Mouse (Mus musculus): ENCODE data around the gene Mtg2. TPM values are rescaled to one million over a fixed set of nuclear protein-coding genes. Genes with fewer than 3 reads are reported as not detected.

The Mtg2 gene
- total and polyA plus RNA-seq, 3 experiments, result 23.5 to 24.7 (median 24.1) TPM

DNA sequence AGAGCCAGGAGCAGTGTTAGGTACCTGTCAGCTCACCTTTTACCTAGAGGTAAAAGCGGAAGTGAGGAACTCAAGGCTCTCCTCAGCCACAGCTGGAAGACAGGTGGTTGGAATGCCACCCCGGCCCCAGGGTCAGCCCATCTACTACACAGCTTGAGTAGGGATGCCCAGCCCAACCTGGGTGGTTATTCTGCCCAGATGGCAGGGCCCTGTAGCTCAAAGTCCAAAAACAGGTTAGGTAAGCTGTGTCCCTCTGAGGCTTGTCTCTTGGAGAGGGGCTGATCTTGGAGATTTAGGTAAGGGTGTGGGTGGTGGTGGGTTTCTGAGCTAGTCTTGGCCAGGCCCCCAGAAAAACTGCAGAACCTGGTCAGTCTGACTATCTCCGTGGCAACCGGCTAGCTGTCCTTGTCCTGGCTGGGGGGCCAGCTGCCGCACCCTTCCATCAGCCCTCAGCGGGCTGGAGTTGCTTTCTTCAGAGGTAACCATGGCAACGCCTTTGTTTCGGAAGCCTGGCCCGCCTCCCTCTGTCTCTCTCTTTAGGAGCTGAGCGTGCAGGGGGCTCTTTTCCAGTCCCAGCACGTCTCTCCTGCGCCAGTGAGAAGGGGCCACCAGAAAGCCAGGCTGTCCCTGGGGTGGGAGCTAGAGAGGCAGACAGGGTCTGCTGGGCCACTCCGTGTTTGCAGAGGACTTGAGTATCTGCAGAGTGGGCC, 47.3 kb downstream of the Mtg2 start:
- H3K36me3 ChIP-seq (replicated peaks in 1 of 2; ENCODE audit: control insufficient read depth in 1 of 2, insufficient read depth in 1 of 2, low read length in 1 of 2), result peaks cover 0 to 3% of the 10 kb centered on the region in 2 experiments
- H3K9me3 ChIP-seq (replicated peaks; ENCODE audit: low read length), result no peaks in the 10 kb centered on the region
- H3K4me2 ChIP-seq (ENCODE audit: insufficient read depth, low read depth, poor library complexity, severe bottlenecking), result no peak overlapping the region
- DNase-seq (ENCODE audit: extremely low read depth), result no peak
- no peak overlapping the region for H3K27ac ChIP-seq (ENCODE audit: insufficient read depth, low read depth)
- peaks cover 55% of the 10 kb centered on the region for H3K27me3 ChIP-seq (replicated peaks)
- no peak overlapping the region for H3K9ac ChIP-seq (ENCODE audit: insufficient read depth, low read depth)
- dilution Hi-C loops (cut with MboI; ENCODE audit: extremely low pct_ligation_motif_present, extremely low pct_unique_long_range_greater_than_20kb, low sequenced_read_pairs), result no loop called here
- TF ChIP-seq POLR2AphosphoS2 (IDR thresholded peaks at IDR 0.05; ENCODE audit: low read depth, low read length), result no peak
- TF ChIP-seq RAD21 (IDR thresholded peaks at IDR 0.05; ENCODE audit: low read depth, low read length), result no peak
- no peak for TF ChIP-seq UBTF (IDR thresholded peaks at IDR 0.05; ENCODE audit: low read depth, low read length)
- no peak for TF ChIP-seq NRF1 (IDR thresholded peaks at IDR 0.05; ENCODE audit: low read depth, low read length)
- no peak for TF ChIP-seq IRF4 (IDR thresholded peaks at IDR 0.05; ENCODE audit: low read depth, low read length)
- no peak for TF ChIP-seq JUN (IDR thresholded peaks at IDR 0.05; ENCODE audit: insufficient read depth, low read depth, low read length)
- TF ChIP-seq ZC3H11A (IDR thresholded peaks at IDR 0.05; ENCODE audit: low read depth, low read length), result no peak
- peaks cover 14 to 28% of the 10 kb centered on the region in 2 experiments for H3K4me1 ChIP-seq (ENCODE audit: control insufficient read depth in 1 of 2, insufficient read depth in 2 of 2)
- in situ Hi-C loops (cut with MboI; ENCODE audit: low pct_ligation_motif_present, low pct_unique_long_range_greater_than_20kb, low sequenced_read_pairs), result no loop called here
- no peak overlapping the region for H3K4me3 ChIP-seq (replicated peaks in 1 of 3; ENCODE audit: low read depth in 2 of 3, low read length in 2 of 3, poor library complexity in 1 of 3)
- no peaks in the 10 kb centered on the region; the same call in 1 of the 2 replicates for H3K79me2 ChIP-seq (replicated peaks; ENCODE audit: control insufficient read depth, extremely low read depth, insufficient read depth, poor library complexity, severe bottlenecking)

- Histone ChIP-seq H3K4me1 (ENCODE audit: control insufficient read depth in 1 of 2, insufficient read depth in 2 of 2) (peaks cover 14 to 28% of the 10 kb centered on the region in 2 experiments), H3K36me3 (replicated peaks in 1 of 2; ENCODE audit: control insufficient read depth in 1 of 2, insufficient read depth in 1 of 2, low read length in 1 of 2) (peaks cover 3 to 10% of the 10 kb centered on the region in 2 experiments), H3K4me2 (ENCODE audit: insufficient read depth, low read depth, poor library complexity, severe bottlenecking) (peak within 1 kb of the TSS; percentile 91), H3K79me2 (replicated peaks; ENCODE audit: control insufficient read depth, extremely low read depth, insufficient read depth, poor library complexity, severe bottlenecking) (no peaks in the 10 kb centered on the region; the same call in 1 of the 2 replicates), H3K4me3 (replicated peaks in 1 of 3; ENCODE audit: low read depth in 2 of 3, low read length in 2 of 3, poor library complexity in 1 of 3) (peak within 1 kb of the TSS; percentile 69 to 94 (median 93)), H3K27me3 (replicated peaks) (peaks cover 44% of the 10 kb centered on the region), H3K9ac (ENCODE audit: insufficient read depth, low read depth) (peak within 1 kb of the TSS; percentile 75), H3K27ac (ENCODE audit: insufficient read depth, low read depth) (peak within 1 kb of the TSS; percentile 5; the same call in 1 of the 2 replicates), H3K9me3 (replicated peaks; ENCODE audit: low read length) (no peaks in the 10 kb centered on the region)
- in situ Hi-C loops (cut with MboI; ENCODE audit: low pct_ligation_motif_present, low pct_unique_long_range_greater_than_20kb, low sequenced_read_pairs), result no loop called here
- DNase-seq (ENCODE audit: extremely low read depth), result peak; percentile 98
- dilution Hi-C loops (cut with MboI; ENCODE audit: extremely low pct_ligation_motif_present, extremely low pct_unique_long_range_greater_than_20kb, low sequenced_read_pairs), result no loop called here
- TF ChIP-seq CHD1 (IDR thresholded peaks at IDR 0.05; ENCODE audit: low read depth, low read length), result no peak
- no peak for TF ChIP-seq USF2 (conservative IDR thresholded peaks at IDR 0.05; ENCODE audit: low read depth, low read length)
- TF ChIP-seq MXI1 (IDR thresholded peaks at IDR 0.05; ENCODE audit: low read depth, low read length), result peak; percentile 78
- TF ChIP-seq JUN (IDR thresholded peaks at IDR 0.05; ENCODE audit: insufficient read depth, low read depth, low read length), result no peak
- no peak for TF ChIP-seq NELFE (IDR thresholded peaks at IDR 0.05; ENCODE audit: low read depth, low read length)
- TF ChIP-seq EP300 (IDR thresholded peaks at IDR 0.05; ENCODE audit: low read length), result no peak
- TF ChIP-seq POLR2AphosphoS2 (IDR thresholded peaks at IDR 0.05; ENCODE audit: low read depth, low read length), result no peak
- TF ChIP-seq RAD21 (IDR thresholded peaks at IDR 0.05; ENCODE audit: low read depth, low read length), result no peak
- TF ChIP-seq KAT2A (IDR thresholded peaks at IDR 0.05; ENCODE audit: insufficient replicate concordance, low read length), result 0 out of 2 replicates have a peak, but pooled peaks have one; percentile 45
- TF ChIP-seq GABPA (IDR thresholded peaks at IDR 0.05; ENCODE audit: insufficient replicate concordance, low read depth, low read length), result no peak
- no peak for TF ChIP-seq PAX5 (IDR thresholded peaks at IDR 0.05; ENCODE audit: low read length)
- TF ChIP-seq POLR2A (IDR thresholded peaks at IDR 0.05; ENCODE audit: low read depth, low read length), result peak; percentile 63; the same call in 1 of the 2 replicates
- peak; percentile 86 for TF ChIP-seq ELF1 (IDR thresholded peaks at IDR 0.05; ENCODE audit: low read depth, low read length)
- TF ChIP-seq ZNF384 (IDR thresholded peaks at IDR 0.05; ENCODE audit: low read depth, low read length), result no peak
- TF ChIP-seq USF1 (IDR thresholded peaks at IDR 0.05; ENCODE audit: low read depth, low read length), result peak; percentile 50
- 0 out of 2 replicates have a peak, but pooled peaks have one; percentile 54 for TF ChIP-seq UBTF (IDR thresholded peaks at IDR 0.05; ENCODE audit: low read depth, low read length)
- TF ChIP-seq MAFK (IDR thresholded peaks at IDR 0.05; ENCODE audit: insufficient replicate concordance, low read length), result no peak
- no peak for TF ChIP-seq ZC3H11A (IDR thresholded peaks at IDR 0.05; ENCODE audit: low read depth, low read length)
- no peak for TF ChIP-seq MEF2A (IDR thresholded peaks at IDR 0.05; ENCODE audit: borderline replicate concordance, low read depth, low read length)
- TF ChIP-seq SIN3A (IDR thresholded peaks at IDR 0.05; ENCODE audit: low read length), result peak; percentile 97
- peak; percentile 93 for TF ChIP-seq BHLHE40 (IDR thresholded peaks at IDR 0.05; ENCODE audit: low read depth, low read length)
- TF ChIP-seq CHD2 (IDR thresholded peaks at IDR 0.05; ENCODE audit: low read length), result peak; percentile 86
- peak; percentile 47 for TF ChIP-seq HCFC1 (IDR thresholded peaks at IDR 0.05; ENCODE audit: low read depth, low read length)
- TF ChIP-seq MAZ (IDR thresholded peaks at IDR 0.05; ENCODE audit: low read depth, low read length), result no peak
- TF ChIP-seq MAX (IDR thresholded peaks at IDR 0.05; ENCODE audit: low read length), result peak; percentile 88
- TF ChIP-seq TCF12 (IDR thresholded peaks at IDR 0.05; ENCODE audit: low read depth, low read length), result peak; percentile 59
- no peak for TF ChIP-seq E2F4 (IDR thresholded peaks at IDR 0.05; ENCODE audit: insufficient replicate concordance, low read depth, low read length)
Observed at GRCm38 (mm10) chr2:180118661-180119438, 48.5 kb downstream of the Mtg2 start, which contains the start of gene Osbpl2. Gene Osbpl2, plus strand, starts transcription at chr2:180119306.
